Mouse (Mus musculus): ENCODE data around the gene Fabp3. TPM values are rescaled to one million over a fixed set of nuclear protein-coding genes. Genes with fewer than 3 reads are reported as not detected.

Fabp3 gene
- polyA plus RNA-seq, 1 experiment: 222 TPM

- 1% methylated on average over 4 of the region's 4 CpGs for WGBS
Observed at GRCm38 (mm10) chr4:130292271-130292670, 16.1 kb upstream of the Fabp3 start.

GRCm38 (mm10) chr4:130294513-130294912, 13.9 kb upstream of the Fabp3 start:
- DNase-seq: no peak
- no peak overlapping the region for H3K4me3 ChIP-seq (ENCODE audit: control insufficient read depth, insufficient read depth, low read length)
- H3K4me1 ChIP-seq (replicated peaks; ENCODE audit: control insufficient read depth, insufficient read depth, low read length): no peaks in the 10 kb centered on the region
- H3K27me3 ChIP-seq (ENCODE audit: control insufficient read depth, insufficient read depth, low read length): no peaks in the 10 kb centered on the region
- H3K36me3 ChIP-seq (ENCODE audit: control insufficient read depth, insufficient read depth, low read length): no peaks in the 10 kb centered on the region
- H3K27ac ChIP-seq (ENCODE audit: control insufficient read depth, insufficient read depth, low read length): no peak overlapping the region
- no peak for TF ChIP-seq POLR2A (IDR thresholded peaks at IDR 0.05; ENCODE audit: control insufficient read depth, extremely low read depth, insufficient read depth, low read length, poor library complexity)
- TF ChIP-seq CTCF (IDR thresholded peaks at IDR 0.05; ENCODE audit: borderline replicate concordance, control insufficient read depth, extremely low read depth, insufficient read depth, low read length, poor library complexity): no peak
- WGBS: 94% methylated on average over 8 of the region's 8 CpGs

More at GRCm38 (mm10) chr4:130292271-130292670, 16.1 kb upstream of the Fabp3 start:
- Histone ChIP-seq H3K4me1 (replicated peaks; ENCODE audit: control insufficient read depth, insufficient read depth, low read length) (no peaks in the 10 kb centered on the region), H3K36me3 (ENCODE audit: control insufficient read depth, insufficient read depth, low read length) (no peaks in the 10 kb centered on the region), H3K27ac (ENCODE audit: control insufficient read depth, insufficient read depth, low read length) (no peak overlapping the region), H3K4me3 (ENCODE audit: control insufficient read depth, insufficient read depth, low read length) (no peak overlapping the region), H3K27me3 (ENCODE audit: control insufficient read depth, insufficient read depth, low read length) (no peaks in the 10 kb centered on the region)
- TF ChIP-seq CTCF (IDR thresholded peaks at IDR 0.05; ENCODE audit: borderline replicate concordance, control insufficient read depth, extremely low read depth, insufficient read depth, low read length, poor library complexity) (peak; percentile 69; the same call in 1 of the 2 replicates), POLR2A (IDR thresholded peaks at IDR 0.05; ENCODE audit: control insufficient read depth, extremely low read depth, insufficient read depth, low read length, poor library complexity) (no peak)
- peak; percentile 66 for DNase-seq

- TF ChIP-seq CTCF (IDR thresholded peaks at IDR 0.05; ENCODE audit: borderline replicate concordance, control insufficient read depth, extremely low read depth, insufficient read depth, low read length, poor library complexity) (no peak), POLR2A (IDR thresholded peaks at IDR 0.05; ENCODE audit: control insufficient read depth, extremely low read depth, insufficient read depth, low read length, poor library complexity) (no peak)
- DNase-seq: no peak
- Histone ChIP-seq H3K4me1 (replicated peaks; ENCODE audit: control insufficient read depth, insufficient read depth, low read length) (no peaks in the 10 kb centered on the region), H3K27me3 (ENCODE audit: control insufficient read depth, insufficient read depth, low read length) (no peaks in the 10 kb centered on the region), H3K27ac (ENCODE audit: control insufficient read depth, insufficient read depth, low read length) (no peak overlapping the region), H3K36me3 (ENCODE audit: control insufficient read depth, insufficient read depth, low read length) (no peaks in the 10 kb centered on the region), H3K4me3 (ENCODE audit: control insufficient read depth, insufficient read depth, low read length) (no peak overlapping the region)
- WGBS: 50% methylated on average over 23 of the region's 23 CpGs
Observed at GRCm38 (mm10) chr4:130295047-130295745, 13.2 kb upstream of the Fabp3 start.

GRCm38 (mm10) chr4:130296243-130296965, 12.0 kb upstream of the Fabp3 start:
- no peak overlapping the region for H3K27ac ChIP-seq (ENCODE audit: control insufficient read depth, insufficient read depth, low read length)
- no peaks in the 10 kb centered on the region for H3K27me3 ChIP-seq (ENCODE audit: control insufficient read depth, insufficient read depth, low read length)
- H3K36me3 ChIP-seq (ENCODE audit: control insufficient read depth, insufficient read depth, low read length): no peaks in the 10 kb centered on the region
- no peak for DNase-seq
- 90% methylated on average over 13 of the region's 13 CpGs for WGBS
- no peak overlapping the region for H3K4me3 ChIP-seq (ENCODE audit: control insufficient read depth, insufficient read depth, low read length)
- no peaks in the 10 kb centered on the region for H3K4me1 ChIP-seq (replicated peaks; ENCODE audit: control insufficient read depth, insufficient read depth, low read length)
- TF ChIP-seq POLR2A (IDR thresholded peaks at IDR 0.05; ENCODE audit: control insufficient read depth, extremely low read depth, insufficient read depth, low read length, poor library complexity) (no peak), CTCF (IDR thresholded peaks at IDR 0.05; ENCODE audit: borderline replicate concordance, control insufficient read depth, extremely low read depth, insufficient read depth, low read length, poor library complexity) (no peak)

- no peaks in the 10 kb centered on the region for H3K27me3 ChIP-seq (ENCODE audit: control insufficient read depth, insufficient read depth, low read length)
- TF ChIP-seq CTCF (IDR thresholded peaks at IDR 0.05; ENCODE audit: borderline replicate concordance, control insufficient read depth, extremely low read depth, insufficient read depth, low read length, poor library complexity) (peak; percentile 56; the same call in 1 of the 2 replicates), POLR2A (IDR thresholded peaks at IDR 0.05; ENCODE audit: control insufficient read depth, extremely low read depth, insufficient read depth, low read length, poor library complexity) (no peak)
- WGBS: 32% methylated on average over 13 of the region's 13 CpGs
- H3K36me3 ChIP-seq (ENCODE audit: control insufficient read depth, insufficient read depth, low read length): no peaks in the 10 kb centered on the region
- no peaks in the 10 kb centered on the region for H3K4me1 ChIP-seq (replicated peaks; ENCODE audit: control insufficient read depth, insufficient read depth, low read length)
- DNase-seq: no peak
- no peak overlapping the region for H3K27ac ChIP-seq (ENCODE audit: control insufficient read depth, insufficient read depth, low read length)
- H3K4me3 ChIP-seq (ENCODE audit: control insufficient read depth, insufficient read depth, low read length): no peak overlapping the region
Observed at GRCm38 (mm10) chr4:130297123-130297529, 11.3 kb upstream of the Fabp3 start.

GRCm38 (mm10) chr4:130298877-130299628, 9.3 kb upstream of the Fabp3 start:
- DNase-seq: no peak
- 89% methylated on average over 11 of the region's 11 CpGs for WGBS
- Histone ChIP-seq H3K4me3 (ENCODE audit: control insufficient read depth, insufficient read depth, low read length) (no peak overlapping the region), H3K27me3 (ENCODE audit: control insufficient read depth, insufficient read depth, low read length) (no peaks in the 10 kb centered on the region), H3K4me1 (replicated peaks; ENCODE audit: control insufficient read depth, insufficient read depth, low read length) (no peaks in the 10 kb centered on the region), H3K36me3 (ENCODE audit: control insufficient read depth, insufficient read depth, low read length) (no peaks in the 10 kb centered on the region), H3K27ac (ENCODE audit: control insufficient read depth, insufficient read depth, low read length) (no peak overlapping the region)
- no peak for TF ChIP-seq POLR2A (IDR thresholded peaks at IDR 0.05; ENCODE audit: control insufficient read depth, extremely low read depth, insufficient read depth, low read length, poor library complexity)
- TF ChIP-seq CTCF (IDR thresholded peaks at IDR 0.05; ENCODE audit: borderline replicate concordance, control insufficient read depth, extremely low read depth, insufficient read depth, low read length, poor library complexity): no peak
